Mouse (Mus musculus) olfactory bulb, adult 2 months (tissue): ENCODE results near the gene Als2cl.

Experiments
- CTCF ChIP-seq: fragments of 200-500 bp; IDR thresholded peaks from 2 replicates; pipeline ENCODE4 v1.5.1; 2012; ENCODE audit warnings: low read depth, mild to moderate bottlenecking, low read length, moderate library complexity; ENCODE audit not compliant: insufficient read depth
- POLR2A ChIP-seq: fragments of 200-500 bp; IDR thresholded peaks from 2 replicates; pipeline ENCODE4 v1.6.1; 2012; ENCODE audit warnings: mild to moderate bottlenecking, low read depth, low read length, moderate library complexity; ENCODE audit not compliant: insufficient read depth

GRCm38 (mm10) chr9:110908631-110909016, 29.0 kb downstream of the Als2cl start:
- TF ChIP-seq POLR2A (no peak), CTCF (no peak)
